Mouse (Mus musculus): ENCODE data around the gene Ptpa.

Ptpa gene

DNA sequence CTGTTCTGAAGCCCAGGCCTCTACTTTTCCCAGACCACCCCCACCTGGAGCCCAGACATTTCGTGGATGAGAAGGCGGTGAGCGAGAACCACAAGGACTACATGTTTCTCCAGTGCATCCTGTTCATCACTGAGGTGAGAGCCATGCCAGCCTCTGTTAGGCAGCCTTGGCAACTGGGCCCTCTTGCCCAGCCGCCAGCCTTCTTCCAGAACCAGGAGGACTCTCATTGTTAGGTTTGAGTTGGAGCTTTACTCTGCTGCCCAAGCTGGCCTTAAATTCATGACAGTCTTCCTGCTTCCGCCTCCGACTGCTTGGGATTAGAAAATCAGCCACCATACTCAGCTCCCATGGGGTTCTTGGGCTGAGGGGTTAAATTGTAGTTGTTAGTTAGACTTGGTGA, 23.8 kb downstream of the Ptpa start:
- WGBS, result 77% methylated on average over 6 of the region's 6 CpGs

GRCm38 (mm10) chr2:30440211-30440700, 24.4 kb downstream of the Ptpa start:
- 7% methylated on average over 3 of the region's 3 CpGs for WGBS

GRCm38 (mm10) chr2:30440701-30441517, 25.1 kb downstream of the Ptpa start:
- 14% methylated on average over 12 of the region's 12 CpGs for WGBS

DNA sequence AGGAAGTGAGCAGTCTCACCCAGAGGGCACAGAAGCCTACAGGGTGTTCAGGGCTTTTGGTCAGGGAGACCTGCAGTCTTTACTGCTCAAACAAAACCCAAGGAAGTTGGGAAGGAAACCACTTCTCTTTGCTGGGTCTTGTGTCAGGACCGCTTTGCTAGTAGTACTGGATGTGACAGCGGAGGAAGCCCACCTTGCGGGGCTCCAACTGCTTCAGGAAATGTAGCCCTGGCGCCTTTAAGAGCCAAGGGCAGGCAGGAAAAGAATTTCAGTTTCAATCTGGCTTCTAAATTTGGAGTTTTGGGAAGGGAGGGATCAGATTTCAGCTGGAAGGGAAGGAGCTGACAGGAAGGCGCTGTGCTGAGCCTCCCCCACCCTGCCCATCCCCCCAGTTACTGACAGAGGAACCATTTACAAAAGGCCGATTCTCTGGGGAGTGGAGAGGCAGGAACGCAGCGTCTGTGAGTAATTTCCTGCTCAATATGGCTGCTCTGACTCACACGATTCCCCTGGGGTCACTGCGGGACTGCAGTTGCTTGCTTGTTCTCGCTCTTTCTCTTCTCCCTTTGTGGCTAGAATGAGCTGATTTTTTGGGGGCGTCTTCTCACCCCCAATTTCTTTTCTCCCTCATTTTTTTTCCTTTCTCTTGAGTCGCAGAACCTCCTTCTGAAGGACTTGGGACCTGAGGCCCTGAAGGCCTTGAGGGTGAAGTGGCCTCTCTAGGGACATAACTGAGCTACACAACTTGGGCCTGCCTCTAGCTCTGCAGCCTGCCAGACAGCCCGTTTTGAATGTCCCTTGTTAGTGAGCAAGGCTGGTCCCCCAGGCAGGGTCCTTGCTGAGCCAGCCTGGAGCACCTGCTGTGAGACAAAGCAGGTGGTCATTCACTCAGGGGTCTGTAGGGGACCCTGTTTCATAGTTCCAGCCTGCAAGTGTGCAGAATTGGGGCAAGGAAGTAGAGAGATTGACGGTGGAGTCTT, 26.0 kb downstream of the Ptpa start:
- 3% methylated on average over 15 of the region's 15 CpGs for WGBS

GRCm38 (mm10) chr2:30442498-30442890, 26.7 kb downstream of the Ptpa start:
- WGBS, result 36% methylated on average over 5 of the region's 5 CpGs

- WGBS, result 73% methylated on average over 4 of the region's 4 CpGs
Observed at GRCm38 (mm10) chr2:30443281-30443680, 27.4 kb downstream of the Ptpa start.

- 72% methylated on average over 5 of the region's 5 CpGs for WGBS
Observed at GRCm38 (mm10) chr2:30444006-30444405, 28.2 kb downstream of the Ptpa start.

GRCm38 (mm10) chr2:30445312-30445711, 29.5 kb downstream of the Ptpa start:
- 76% methylated on average over 2 of the region's 2 CpGs for WGBS

GRCm38 (mm10) chr2:30446891-30447826, 31.3 kb downstream of the Ptpa start:
- WGBS, result 52% methylated on average over 10 of the region's 10 CpGs

- WGBS, result 79% methylated on average over 7 of the region's 7 CpGs
Observed at GRCm38 (mm10) chr2:30448371-30448770, 32.5 kb downstream of the Ptpa start.

- WGBS, result 77% methylated on average over 1 of the region's 1 CpGs
Observed at GRCm38 (mm10) chr2:30450530-30450929, 34.7 kb downstream of the Ptpa start.

DNA sequence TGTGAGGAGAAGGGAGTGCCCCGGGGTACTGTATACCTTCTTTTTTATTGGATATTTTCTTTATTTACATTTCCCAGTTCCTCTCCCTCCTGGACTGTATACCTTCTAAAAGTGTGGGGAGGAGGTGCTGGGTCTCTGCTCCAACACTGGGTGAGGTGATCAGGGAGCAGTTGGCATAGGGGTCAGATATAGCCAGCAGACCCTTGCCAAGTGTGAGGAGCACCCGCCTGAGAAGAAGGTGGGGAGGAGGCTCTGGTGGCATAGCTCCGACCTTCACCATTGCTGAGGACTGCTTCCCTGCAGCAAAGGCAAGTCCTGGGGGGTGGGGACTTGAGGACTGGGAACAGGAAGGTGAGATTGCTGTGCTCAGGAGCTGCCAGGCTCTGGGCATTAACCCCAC, 35.7 kb downstream of the Ptpa start:
- WGBS, result 87% methylated on average over 3 of the region's 3 CpGs

GRCm38 (mm10) chr2:30453570-30453969, 37.7 kb downstream of the Ptpa start:
- WGBS, result 67% methylated on average over 3 of the region's 3 CpGs

GRCm38 (mm10) chr2:30454587-30454986, 38.7 kb downstream of the Ptpa start:
- WGBS, result 87% methylated on average over 5 of the region's 5 CpGs

GRCm38 (mm10) chr2:30456104-30456980, 40.5 kb downstream of the Ptpa start:
- 83% methylated on average over 13 of the region's 13 CpGs for WGBS

DNA sequence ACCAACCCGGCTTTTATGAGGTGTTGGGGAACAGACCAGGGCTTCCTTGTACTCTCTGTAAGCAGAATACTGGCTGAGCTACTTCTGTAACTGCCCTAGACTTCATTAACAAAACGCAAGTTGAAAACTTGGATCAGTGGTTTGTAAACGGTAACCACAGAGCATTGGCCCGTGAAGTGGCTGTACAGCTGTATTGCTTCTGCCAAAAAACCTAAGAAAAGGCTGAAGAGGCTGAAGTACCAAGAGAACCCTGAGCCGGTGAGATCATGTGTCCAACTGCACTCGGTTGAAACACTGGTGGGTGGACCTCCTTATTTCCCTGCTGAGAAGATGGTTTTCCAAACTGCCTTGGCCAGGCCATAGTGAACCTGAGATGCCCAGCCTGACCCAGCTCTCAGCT, 42.5 kb downstream of the Ptpa start:
- 51% methylated on average over 6 of the region's 6 CpGs for WGBS

- WGBS, result 85% methylated on average over 6 of the region's 6 CpGs
Observed at GRCm38 (mm10) chr2:30459241-30459640, 43.4 kb downstream of the Ptpa start.

- 48% methylated on average over 5 of the region's 5 CpGs for WGBS
Observed at GRCm38 (mm10) chr2:30463341-30463761, 47.5 kb downstream of the Ptpa start.

- WGBS, result 3% methylated on average over 9 of the region's 9 CpGs
Observed at GRCm38 (mm10) chr2:30463904-30464330, 48.1 kb downstream of the Ptpa start.

GRCm38 (mm10) chr2:30464411-30464810, 48.6 kb downstream of the Ptpa start:
- 35% methylated on average over 5 of the region's 5 CpGs for WGBS

All from cerebral cortex, adult 2 months (tissue).